Mouse (Mus musculus): ENCODE measurements around the gene Crebl2.
A peak's percentile ranks its signal among the peaks of the same experiment; 100 is the strongest.

The Crebl2 gene

DNA sequence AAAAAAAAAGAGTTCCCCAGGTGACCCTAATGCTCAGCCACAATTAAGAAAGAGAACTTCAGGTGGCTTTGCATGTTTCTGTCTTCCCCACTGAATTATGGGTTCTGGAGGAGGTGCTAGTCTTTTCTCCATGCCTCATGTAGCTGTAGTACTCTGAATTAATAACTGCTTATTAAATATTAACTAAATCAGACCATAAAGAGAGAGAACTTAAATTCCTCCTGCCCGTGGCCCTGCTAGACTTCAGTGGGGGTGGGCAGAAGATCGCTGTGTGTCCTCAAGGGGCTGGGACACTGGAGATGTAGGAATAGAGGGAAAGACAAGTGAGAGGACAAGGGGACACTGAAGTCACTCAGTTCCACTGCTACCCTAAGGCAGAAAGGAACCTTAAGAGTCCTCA, 42.3 kb downstream of the Crebl2 start:
- no peak for DNase-seq (ENCODE audit: low spot score in 2 of 2)

DNA sequence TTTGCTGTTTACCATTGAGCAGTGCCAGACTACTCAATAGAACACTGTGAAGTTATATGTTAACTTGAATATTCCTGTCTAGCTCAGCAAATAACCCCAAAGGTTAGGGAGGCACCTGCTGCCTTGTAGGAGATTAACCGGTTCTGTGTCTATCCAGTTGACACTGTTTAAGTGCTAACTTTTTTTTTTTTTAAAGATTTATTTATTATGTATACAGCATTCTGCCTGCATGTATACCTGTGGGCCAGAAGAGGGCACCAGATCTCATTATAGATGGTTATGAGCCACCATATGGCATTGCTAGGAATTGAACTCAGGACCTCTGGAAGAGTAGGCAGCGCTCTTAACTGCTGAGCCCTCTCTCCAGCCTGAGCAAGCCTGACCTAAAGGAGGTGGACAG, 43.1 kb downstream of the Crebl2 start:
- DNase-seq (ENCODE audit: low spot score in 2 of 2) = no peak

DNA sequence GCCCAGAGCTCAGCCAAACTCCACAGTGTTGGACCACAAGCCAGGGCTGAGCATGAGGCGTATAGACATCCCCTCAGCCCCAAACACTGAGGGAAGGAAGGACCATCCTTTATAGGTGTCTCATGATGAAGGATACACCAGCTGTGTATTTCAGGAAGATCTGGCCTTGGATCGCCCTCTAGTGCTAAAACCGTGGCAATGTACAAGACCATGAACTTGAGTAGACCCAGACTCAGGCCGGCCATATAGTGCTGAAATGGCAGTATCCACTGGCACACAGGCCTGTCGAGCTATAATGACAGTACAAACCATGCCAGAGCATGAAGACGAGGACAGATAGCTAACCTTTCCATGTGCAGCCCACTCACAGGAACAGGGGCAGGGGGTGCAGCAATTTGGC, 46.8 kb downstream of the Crebl2 start:
- DNase-seq (ENCODE audit: low spot score in 2 of 2) = peak; percentile 16 to 46

DNA sequence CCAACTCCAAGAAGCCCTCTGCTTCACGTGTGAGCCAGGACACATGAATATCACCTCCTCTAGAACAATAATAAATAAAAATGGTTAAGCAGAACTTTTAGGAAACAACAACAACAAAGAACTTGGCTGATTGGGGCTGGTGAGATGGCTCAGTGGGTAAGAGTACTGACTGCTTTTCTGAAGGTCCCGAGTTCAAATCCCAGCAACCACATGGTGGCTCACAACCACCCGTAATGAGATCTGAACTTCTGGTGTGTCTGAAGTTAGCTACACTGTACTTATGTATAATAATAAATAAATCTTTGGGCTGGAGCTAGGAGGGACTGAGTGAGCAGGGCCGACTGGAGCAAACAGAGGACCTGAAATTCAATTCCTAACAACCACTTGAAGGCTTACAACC, 47.3 kb downstream of the Crebl2 start:
- no peak for DNase-seq (ENCODE audit: low spot score in 2 of 2)

DNA sequence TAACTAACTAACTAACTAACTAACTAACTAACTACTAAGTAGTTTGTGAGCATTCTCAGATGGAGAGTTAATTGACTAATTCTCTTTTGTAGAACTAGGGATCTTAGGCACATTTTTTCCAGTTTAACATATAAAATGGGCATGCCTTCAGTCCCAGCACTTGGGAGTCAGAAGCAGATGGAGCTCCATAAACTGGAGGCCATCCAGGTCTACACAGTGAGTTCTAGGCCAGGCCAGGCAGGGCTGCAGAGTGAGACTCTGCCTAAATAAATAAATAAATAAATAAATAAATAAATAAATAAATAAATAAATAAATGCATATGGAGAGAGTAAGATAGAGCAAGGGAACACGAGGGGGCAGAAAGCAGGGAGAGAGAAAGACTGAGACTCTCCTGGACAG, 47.9 kb downstream of the Crebl2 start:
- DNase-seq (ENCODE audit: low spot score in 2 of 2) = no peak

DNA sequence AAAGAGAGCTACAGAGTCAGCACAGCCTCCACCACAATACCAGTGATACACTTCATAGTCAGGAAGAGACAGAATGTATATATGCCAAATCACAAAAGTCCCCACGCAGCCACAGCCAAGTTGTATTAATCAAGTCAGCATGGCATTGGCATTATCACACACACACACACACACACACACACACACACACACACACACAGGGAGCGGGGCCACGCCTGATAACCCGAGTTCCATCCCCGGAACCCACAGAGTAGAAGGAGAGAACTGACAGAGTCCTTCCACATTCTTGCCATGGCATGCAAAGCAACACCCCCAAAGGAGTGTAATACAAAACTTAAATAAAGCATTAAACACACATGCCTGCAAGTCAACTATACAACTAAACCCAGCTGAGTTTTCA, 49.6 kb downstream of the Crebl2 start:
- DNase-seq (ENCODE audit: low spot score in 2 of 2) = no peak

DNA sequence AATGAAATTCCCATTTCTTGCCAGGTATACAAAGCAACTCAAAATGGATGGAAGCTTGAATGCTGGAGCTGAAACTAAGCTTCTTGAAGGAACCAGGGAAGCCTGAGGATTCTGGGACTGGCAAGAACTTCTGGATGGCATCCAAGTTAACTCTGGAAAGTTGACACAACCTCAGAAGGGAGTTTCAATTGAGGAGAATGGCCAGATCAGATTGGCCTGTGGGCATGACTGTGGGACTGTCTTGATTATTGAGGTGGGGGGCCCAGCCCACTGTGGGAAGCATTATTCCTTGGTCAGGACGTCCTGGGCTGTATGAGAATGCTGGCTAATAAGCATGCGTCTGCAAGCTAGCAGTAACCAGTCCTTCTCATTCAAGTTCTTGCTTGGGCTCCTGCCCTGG, 50.1 kb downstream of the Crebl2 start:
- DNase-seq (ENCODE audit: low spot score in 2 of 2) = no peak

DNA sequence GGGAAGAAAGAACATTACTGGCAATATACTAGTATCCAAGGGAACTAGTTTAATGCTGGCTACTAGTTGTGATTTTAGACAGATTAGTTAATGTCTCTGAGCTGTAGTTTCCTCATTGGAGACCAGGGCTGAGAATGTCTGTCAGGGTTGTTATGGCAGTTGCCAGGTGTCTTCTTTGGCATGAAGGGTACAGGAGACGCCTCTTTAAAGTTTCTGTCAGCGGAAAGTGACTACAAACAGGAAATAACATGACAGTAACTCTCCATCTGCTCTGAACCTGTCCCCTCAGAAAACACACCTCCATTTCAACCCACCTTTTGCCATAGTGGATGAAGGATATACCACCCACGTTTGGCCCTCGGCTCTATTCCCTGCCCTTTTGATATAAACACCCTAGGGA, 53.7 kb downstream of the Crebl2 start:
- no peak for DNase-seq (ENCODE audit: low spot score in 2 of 2)

DNA sequence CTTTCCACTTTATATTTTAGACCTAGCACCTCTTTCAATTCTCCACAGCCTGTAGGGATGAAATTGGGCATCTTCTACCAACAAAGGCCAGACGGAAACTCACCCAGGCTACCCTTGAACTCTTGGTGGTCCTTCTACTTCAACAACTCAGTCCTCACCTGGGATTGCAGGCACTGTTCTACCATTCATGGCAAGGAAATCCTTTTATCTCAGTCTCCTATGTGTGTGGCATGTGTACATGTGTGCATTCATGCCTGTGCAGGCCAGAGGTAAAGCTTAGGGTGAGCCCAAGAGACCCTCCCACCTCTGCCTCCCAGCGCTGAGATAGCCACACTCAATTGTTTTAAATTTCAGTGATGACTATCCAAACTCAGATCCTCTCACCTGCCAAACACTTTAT, 55.6 kb downstream of the Crebl2 start:
- DNase-seq (ENCODE audit: low spot score in 2 of 2) = no peak

DNA sequence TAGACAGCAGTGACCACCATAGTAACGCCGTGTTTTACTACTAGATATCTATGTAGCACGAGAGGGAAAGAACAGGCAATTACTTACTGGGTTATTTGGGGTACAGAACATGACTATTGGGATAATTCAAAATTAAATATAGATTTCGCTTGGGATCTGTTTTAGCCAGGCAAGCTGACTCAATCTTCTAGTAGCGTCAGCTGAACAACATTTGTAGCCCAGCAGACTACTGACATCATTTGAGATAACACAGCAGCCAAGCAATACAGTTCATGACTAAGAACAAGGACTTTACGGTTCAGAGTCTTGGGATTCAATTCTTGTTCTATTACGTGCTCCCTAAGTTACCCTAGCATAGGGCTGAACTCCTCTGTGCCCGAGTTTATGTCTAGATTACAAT, 56.5 kb downstream of the Crebl2 start:
- DNase-seq (ENCODE audit: low spot score in 2 of 2) = no peak

DNA sequence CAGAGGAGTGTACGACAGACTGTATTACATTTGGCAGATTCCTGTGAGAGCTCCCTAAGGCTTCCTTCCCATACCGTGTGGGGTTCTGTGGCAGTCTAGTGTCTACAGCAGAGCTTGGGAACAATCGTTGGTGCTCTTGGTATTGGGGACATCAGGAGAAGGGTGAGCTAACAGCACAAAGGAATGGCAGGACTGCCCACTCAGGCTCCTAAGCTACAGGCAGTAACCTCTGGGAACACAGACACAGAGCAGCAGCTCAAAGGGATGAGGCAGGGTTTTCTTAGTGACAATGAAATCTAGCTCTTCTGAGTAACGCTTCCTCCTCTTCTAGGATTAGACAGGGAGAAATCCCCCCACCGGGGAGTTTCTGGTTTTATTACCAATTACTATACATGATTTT, 57.1 kb downstream of the Crebl2 start:
- DNase-seq (ENCODE audit: low spot score in 2 of 2) = no peak

DNA sequence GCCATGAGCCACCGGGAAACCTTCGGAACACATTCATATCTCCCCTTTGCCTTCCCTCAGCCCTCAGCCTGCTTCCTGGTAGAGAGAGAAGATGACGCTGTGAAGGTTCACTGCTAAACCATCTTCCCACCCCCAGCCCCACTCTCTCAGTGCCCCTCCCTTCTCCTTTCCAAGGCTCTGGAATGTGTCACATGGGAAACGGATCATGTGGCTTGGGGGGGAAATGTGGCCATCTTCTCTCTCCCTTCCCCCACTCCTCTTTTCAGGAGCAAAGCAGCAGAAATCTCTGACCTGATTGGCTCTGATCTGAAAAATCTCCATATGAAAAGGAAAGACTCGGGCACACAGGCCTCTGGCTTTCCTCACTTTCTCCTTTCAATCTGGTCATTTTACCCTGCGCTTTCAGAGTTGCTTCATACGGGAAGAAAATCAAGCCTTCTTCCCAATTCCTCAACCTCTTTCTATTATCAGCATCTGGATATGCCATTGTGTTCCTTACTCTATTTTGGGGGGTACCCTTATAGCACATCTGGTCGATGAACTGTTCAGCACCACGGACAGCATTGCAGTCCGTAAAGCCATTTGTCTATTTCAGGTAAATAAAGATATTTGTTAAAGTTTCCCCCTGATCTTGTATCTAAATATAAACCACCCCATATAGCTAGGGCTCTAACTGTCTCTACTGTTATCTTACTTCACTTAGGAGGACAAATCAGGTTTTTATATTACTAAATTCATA, 57.9 kb downstream of the Crebl2 start:
- DNase-seq (ENCODE audit: low spot score in 2 of 2) = no peak

DNA sequence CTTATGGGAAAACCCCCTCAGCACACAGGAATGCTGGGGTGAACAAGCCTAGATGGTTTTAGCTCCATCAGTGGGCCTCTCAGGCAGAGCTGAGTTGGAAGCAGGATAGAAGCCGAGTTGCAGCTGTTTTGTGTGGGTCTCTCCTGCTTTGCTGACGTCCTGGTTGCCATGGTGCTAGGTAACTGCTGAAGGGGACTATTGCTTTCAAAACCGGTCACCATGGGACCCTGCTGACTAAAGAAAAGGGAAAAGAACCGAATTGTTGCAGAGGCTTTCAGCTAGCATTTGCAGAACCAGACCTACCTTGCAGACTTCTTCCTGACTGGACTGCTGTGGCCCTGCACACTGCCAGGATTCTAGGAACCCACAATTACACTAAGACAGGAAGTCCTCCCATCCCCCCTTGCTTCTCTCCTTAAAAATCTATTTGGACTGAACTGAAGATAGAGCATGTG, 58.6 kb downstream of the Crebl2 start:
- no peak for DNase-seq (ENCODE audit: low spot score in 2 of 2)

DNA sequence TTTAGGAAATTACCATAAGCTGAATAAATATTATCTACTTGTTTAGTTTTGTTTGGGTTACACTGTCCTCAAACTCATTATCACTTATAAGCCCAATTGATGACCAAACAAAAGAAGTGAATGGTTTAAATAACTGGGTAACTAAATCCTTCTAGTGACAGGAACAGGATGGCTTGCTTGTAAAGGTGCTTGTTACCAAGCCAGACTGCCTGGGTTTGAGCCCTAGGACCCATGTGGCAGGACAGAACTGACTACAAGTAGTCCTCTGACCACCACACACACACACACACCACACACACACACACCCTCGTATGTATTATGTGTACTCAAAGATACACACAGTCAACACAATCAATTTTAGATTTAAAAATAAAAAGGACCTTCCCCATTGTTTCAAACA, 59.8 kb downstream of the Crebl2 start:
- no peak for DNase-seq (ENCODE audit: low spot score in 2 of 2)

DNA sequence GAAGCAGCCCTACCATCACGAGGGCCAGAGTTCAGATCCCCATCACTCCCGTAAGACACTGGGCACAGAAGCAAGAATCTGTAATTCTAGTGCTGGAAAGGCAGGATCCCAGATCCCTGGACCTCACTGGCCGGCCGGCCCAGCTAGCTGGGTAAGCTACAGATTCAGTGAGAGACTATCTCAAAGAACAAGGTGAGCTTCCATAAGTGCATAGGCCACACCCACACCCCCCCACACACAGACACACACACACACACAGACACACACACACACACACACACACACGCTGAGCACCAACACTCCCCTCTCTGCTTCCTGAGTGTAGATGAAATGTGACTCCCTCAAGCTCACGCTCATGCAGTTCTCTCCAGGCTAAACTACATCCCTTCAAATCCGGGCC, 60.5 kb downstream of the Crebl2 start:
- no peak for DNase-seq (ENCODE audit: low spot score in 2 of 2)

DNA sequence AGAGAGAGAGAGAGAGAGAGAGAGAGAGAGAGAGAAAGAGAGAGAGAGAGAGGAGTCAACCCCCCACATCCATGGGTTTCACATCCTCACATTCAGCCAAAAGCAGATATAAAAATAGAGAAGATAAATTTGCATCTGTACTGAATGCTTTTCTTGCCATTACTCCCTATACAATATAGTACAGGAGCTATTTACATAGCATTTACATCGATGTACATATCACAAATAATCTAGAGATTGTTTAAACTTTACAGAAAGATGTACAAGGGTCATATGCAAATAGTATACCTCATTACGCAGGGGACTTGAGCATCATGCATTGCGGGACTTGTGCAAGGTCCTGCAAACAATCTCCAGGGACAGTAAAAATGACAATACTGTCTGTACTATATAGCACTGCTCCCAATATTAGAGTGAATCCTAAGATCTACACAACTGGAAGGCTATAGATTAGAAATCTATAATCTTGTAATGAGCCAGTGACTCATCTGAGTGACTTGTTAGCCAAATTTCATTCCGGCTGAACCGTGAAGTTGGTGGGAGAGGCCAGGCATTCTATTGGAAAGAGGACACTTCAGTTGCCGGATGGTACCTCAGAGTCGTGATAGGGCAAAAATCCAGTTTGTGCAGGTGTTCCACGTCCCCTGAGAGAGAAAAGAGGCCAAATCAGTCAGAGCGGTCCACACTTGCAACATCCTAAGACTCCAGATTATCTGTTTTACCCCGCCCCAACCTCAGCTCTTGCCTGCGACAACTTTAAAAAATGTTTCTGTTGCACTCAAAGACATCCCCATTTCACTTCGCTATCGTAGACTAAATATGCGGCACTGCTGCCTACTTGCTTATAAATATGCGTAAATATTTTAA, 66.8 kb downstream of the Crebl2 start:
- no peak for DNase-seq (ENCODE audit: low spot score in 2 of 2)

DNA sequence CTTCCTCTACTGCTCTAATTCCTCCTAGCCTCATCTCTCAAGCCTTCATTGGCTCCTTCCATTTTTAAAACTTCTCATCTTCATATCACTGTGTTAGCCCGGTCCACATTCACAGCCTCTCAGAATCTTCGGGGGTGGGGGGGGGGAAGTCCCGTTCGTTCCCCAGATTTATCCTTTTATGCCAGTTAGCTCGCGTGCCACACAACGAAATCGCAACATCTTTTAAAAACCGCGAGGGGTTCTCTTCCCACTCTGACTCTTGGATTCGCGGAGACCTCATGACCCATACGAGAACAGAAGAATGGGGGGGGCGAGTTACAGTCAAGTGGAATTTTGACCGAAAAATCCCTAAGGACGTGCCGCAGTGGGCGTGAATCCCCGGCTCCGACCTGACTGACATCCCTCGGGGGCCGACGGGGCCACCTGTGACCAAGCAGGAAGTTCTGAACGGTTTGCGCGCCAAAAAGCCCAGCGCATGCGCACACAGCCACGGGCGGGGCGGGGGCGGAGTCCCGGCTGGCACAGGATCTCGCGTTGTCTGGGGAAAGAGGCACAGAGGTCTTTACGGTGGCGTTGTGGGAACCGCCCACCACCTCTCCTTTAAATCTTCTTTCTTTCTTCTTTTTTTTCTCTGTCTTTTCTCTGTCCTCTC, 67.6 kb downstream of the Crebl2 start:
- DNase-seq (ENCODE audit: low spot score in 2 of 2) = peak; percentile 96 to 97

DNA sequence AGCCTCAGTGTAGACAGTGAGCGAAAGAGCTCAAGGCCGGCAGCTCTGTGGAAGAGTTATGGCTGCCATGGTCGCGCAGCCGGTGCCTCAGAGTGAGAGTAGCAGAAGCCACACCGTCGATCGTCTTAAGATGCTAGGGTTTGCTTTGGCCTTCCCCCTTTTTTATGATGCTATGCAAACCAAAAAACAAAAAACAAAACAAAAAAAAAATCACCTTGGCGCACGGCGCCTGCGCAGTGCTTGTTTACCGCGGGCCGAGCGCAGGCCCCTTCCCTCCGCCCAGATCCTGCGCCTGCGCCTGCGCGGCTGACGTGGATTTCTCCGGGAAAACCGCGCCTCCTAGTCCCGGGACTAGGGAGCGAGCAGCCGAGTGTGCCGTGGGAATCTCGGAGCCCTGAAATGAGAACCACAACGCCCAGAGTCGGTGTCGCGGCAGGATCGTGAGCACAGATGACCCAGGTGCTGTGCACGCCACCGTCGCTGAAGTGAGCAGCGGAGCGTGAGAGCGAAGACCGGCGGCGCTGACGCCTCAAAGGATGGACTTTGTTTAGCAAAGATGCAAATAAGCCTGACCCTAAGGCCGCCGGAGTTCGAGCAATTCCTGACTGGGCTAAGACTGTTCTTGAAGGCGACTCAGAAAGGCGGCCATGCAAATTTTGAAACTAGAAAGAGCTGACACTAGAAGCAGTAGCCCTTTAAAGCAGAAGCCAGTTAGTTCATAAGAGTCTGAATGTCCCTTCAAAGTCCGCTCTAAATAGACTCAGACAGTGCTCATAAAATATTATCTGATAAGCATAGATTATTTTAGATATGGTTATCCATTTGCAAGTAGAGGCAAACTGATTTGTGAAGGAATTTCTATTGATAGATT, 68.4 kb downstream of the Crebl2 start, which contains the start of gene Gpr19:
Gene Gpr19 (minus strand): TSS at position 484 of the 871 bp plus-strand sequence.
- DNase-seq (ENCODE audit: low spot score in 2 of 2) = peak; percentile 78 to 81

DNA sequence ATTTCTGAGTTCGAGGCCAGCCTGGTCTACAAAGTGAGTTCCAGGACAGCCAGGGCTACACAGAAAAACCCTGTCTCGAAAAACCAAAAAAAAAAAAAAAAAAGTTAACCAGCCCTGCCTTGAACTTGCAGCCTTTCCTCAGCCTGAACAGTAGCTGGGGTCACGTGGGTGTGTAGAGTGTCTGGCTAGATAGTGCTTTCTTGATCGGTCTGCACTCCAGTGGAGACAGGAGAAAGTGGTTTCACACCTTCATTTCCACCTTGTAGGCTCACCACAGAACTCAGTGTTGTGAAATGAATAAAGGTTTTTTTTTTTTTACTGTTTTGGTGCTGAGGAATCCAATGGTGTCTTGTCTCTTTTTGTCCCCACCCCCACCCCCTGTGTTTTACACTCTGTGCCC, 73.4 kb downstream of the Crebl2 start:
- DNase-seq (ENCODE audit: low spot score in 2 of 2) = no peak

DNA sequence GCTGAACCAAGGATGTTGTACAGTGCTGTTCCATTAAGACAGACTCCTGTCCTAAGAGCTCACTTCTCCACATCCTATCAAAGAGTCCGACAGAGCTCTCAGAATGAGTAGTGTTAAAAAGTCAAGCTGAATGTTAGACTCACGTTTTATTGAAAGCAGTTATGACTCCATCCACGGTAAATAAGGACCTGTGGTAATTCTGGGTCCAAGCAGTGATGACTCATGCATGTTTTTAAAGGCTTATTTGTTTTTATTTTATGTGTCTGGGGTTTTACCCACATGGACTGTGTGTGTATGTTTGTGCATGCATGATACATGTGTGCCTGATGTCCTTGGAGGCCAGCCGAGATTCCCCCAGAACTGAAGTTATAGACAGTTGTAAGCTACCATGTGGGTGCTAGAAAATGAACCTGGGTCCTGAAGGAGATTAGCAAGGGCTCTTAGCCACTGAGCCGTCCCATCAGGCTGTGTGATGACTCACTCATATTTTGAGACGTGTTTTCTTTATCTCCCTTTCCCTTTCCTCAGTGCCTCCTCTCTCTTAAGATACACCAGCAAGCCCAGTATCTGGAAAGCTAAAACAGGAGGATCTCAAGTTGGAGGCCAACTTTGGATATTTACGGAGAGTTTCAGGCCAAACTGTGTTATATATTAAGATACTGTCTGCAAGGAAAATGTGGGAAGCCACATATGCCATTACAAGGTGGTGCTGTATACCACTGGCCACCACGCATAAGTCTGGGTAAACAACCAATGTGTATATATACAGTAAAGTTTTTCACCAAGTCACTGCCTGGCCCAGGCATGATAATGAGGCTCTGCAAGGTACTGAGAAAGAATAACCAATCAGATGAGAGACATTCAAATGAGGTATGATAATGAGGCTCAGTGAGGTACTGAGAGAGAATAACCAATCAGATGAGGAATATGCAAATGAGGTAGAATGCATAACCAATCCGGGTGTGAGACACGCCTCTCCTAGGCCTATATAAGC, 74.2 kb downstream of the Crebl2 start:
- no peak for DNase-seq (ENCODE audit: low spot score in 2 of 2)
